Comparison of ENCODE assay signal across 11 mouse cellular contexts in genomic region chr2:92052188-92052587, GRCm38 (mm10). TPM values are rescaled to one million over a fixed set of nuclear protein-coding genes. Genes with fewer than 3 reads are reported as not detected.
DNase-seq lines count a peak whose midpoint lies in the region; ATAC-seq and TF ChIP-seq lines count a peak whose summit lies in the region.
"Had no signal": no experiment of that assay in that cellular context is flagged by ENCODE, and none has a peak within 500 bp of the region (broad histone marks: within the 10 kb centered on the region; RNA-seq: fewer than 3 reads in every experiment).

No protein-coding gene starts in this region.

- intact Hi-C loops in left cerebral cortex, adult 2 months (cut with DNase I) = loop anchor here (10.0 kb wide), 1 partner anchor 277 kb away; no protein-coding TSS in a partner anchor
- intact Hi-C loops in left cerebral cortex, postnatal 4 days (cut with DNase I) = no loop called here

- TF ChIP-seq CTCF in left cerebral cortex, adult 2 months (IDR thresholded peaks at IDR 0.05) = no peak

- no peak overlapping the region for H3K4me3 ChIP-seq in left cerebral cortex, adult 2 months
- H3K4me3 ChIP-seq: hindbrain, embryonic 15.5 days; neural tube, embryonic 13.5 days had no signal

- no peak for ATAC-seq in megakaryocyte progenitor cell, adult 5-6 weeks (replicated peaks; ENCODE audit: poor library complexity)

- DNase-seq in adrenal gland, adult 2 months = peak; percentile 23
- no peak for DNase-seq in adrenal gland, adult 18-20 months (ENCODE audit: low spot score in 2 of 2)
- DNase-seq in left cerebral cortex, adult 2 months (ENCODE audit: extremely low spot score in 1 of 2, low spot score in 2 of 2) = peak; percentile 41 to 54
- no peak for DNase-seq in left cerebral cortex, postnatal 4 days
- DNase-seq in gastrocnemius, postnatal 25 days = peak; percentile 50
- peak; percentile 58 for DNase-seq in right cerebral cortex, postnatal 25 days
- no peak for DNase-seq in thymus, postnatal 10 days (ENCODE audit: low spot score in 2 of 2)
- DNase-seq: thymus, postnatal 25 days had no signal

- peak overlapping the region; percentile 32; the same call in 1 of the 2 replicates for H3K27ac ChIP-seq in left cerebral cortex, adult 2 months
- H3K27ac ChIP-seq: hindbrain, embryonic 15.5 days; neural tube, embryonic 13.5 days had no signal

RNA-seq across cellular contexts. Expression of gene Creb3l1, which starts 27.9 kb away (rescaled TPM):
- 10 to 100 TPM; 11.1 to 17.3 TPM for total RNA-seq in adrenal gland, adult 2 months (2021)
- polyA plus RNA-seq in adrenal gland, adult 2 months (2012; rRNA removed) = 6.4 and 6.6 TPM in 2 replicates
- 10 to 100 TPM; 10.5 to 36.6 TPM for total RNA-seq in adrenal gland, adult 18-20 months (2021)
- 1 to 10 TPM; 2.3 TPM for total RNA-seq in left cerebral cortex, adult 2 months (2021)
- 10 to 100 TPM; 10.3 to 12.4 TPM for total RNA-seq in left cerebral cortex, postnatal 4 days (2021)
- total RNA-seq in gastrocnemius, postnatal 25 days (2021) = 10 to 100 TPM in 1 of 2 experiments, 1 to 10 TPM in 1; 8.0 to 10.3 TPM
- 1.1 and 2.0 TPM in 2 replicates for total RNA-seq in megakaryocyte progenitor cell, adult 5-6 weeks (2015)
- total RNA-seq in megakaryocyte progenitor cell, adult 5-6 weeks (2017) = 0.10 and 0.37 TPM in 2 replicates

RNA-seq across cellular contexts. Expression of gene Phf21a, which starts 40.7 kb away (rescaled TPM):
- 10 to 100 TPM; 66.5 to 82.4 TPM for total RNA-seq in adrenal gland, adult 2 months (2021)
- 24.4 and 27.2 TPM in 2 replicates for polyA plus RNA-seq in adrenal gland, adult 2 months (2012; rRNA removed)
- 10 to 100 TPM; 57.4 to 60.1 TPM for total RNA-seq in adrenal gland, adult 18-20 months (2021)
- total RNA-seq in left cerebral cortex, adult 2 months (2021) = 100 to 1,000 TPM; 124 to 153 TPM
- total RNA-seq in left cerebral cortex, postnatal 4 days (2021) = 100 to 1,000 TPM in 1 of 2 experiments, 10 to 100 TPM in 1; 95.7 to 102 TPM
- total RNA-seq in gastrocnemius, postnatal 25 days (2021) = 10 to 100 TPM; 20.2 to 21.1 TPM
- 48.4 and 49.5 TPM in 2 replicates for total RNA-seq in megakaryocyte progenitor cell, adult 5-6 weeks (2015)
- 23.2 and 24.3 TPM in 2 replicates for total RNA-seq in megakaryocyte progenitor cell, adult 5-6 weeks (2017)

Comparison
In these comparisons a context has a peak if more than half of its experiments do, and no peak if none do; other contexts are left out.
1. DNase-seq: peak in adrenal gland, adult 2 months (single experiment), left cerebral cortex, adult 2 months (2 of 2), gastrocnemius, postnatal 25 days (single experiment) and right cerebral cortex, postnatal 25 days (single experiment); none in adrenal gland, adult 18-20 months (0 of 2), left cerebral cortex, postnatal 4 days (single experiment) and thymus, postnatal 10 days (0 of 2).